Mouse (Mus musculus) left cerebral cortex, postnatal 4 days (tissue): ENCODE results near the gene Mamdc4. TPM values are rescaled to one million over a fixed set of nuclear protein-coding genes. Genes with fewer than 3 reads are reported as not detected.

Source experiments
- DNase-seq: peaks from one replicate; pipeline ENCODE4 v3.0.0-alpha.2; 2022
- intact Hi-C: fragments of 180-260 bp; cut with DNase I; formaldehyde crosslinking; loops from one replicate; pipeline ENCODE4 v1.15.1; 2025
- total RNA-seq, 2 experiments: library from RNA; stranded (reverse); gene quantifications; 2 replicates each; pipeline ENCODE4 v1.2.3; 2021

Mamdc4 gene
- total RNA-seq: 1 to 10 TPM; 1.8 to 2.9 TPM

GRCm38 (mm10) chr2:25574579-25575431, at the start of gene Mamdc4, which contains the start of gene Phpt1:
Gene Mamdc4, minus strand, starts transcription at chr2:25574845.
Gene Phpt1, minus strand, starts transcription at chr2:25575224.
- DNase-seq: peak; percentile 97
- intact Hi-C loops: no loop called here

- DNase-seq: peak; percentile 87
- intact Hi-C loops: no loop called here
Observed at GRCm38 (mm10) chr2:25621229-25622200, 46.9 kb upstream of the Mamdc4 start, which contains the start of gene Tmem141. Gene Tmem141, minus strand, starts transcription at chr2:25622005.

DNA sequence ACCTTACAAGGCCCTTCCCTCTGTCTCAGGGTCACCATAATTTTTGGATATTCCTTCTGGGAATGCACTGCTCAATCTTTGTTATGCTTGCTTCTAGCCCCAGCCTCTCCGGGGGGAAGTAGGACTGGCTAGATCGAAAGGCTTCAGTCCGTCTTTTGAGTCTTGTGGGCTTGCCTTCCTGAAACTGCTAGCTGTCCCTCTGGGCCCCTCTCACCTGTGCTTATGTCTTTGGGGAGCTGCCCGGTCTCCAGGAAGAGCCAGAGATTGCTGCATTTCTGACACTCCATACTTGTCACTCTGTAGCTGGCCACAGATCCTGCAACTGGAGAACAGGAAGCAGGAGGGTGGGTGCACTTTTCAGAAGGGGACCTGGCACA, 46.2 kb upstream of the Mamdc4 start:
- intact Hi-C loops: no loop called here
- no peak for DNase-seq

DNA sequence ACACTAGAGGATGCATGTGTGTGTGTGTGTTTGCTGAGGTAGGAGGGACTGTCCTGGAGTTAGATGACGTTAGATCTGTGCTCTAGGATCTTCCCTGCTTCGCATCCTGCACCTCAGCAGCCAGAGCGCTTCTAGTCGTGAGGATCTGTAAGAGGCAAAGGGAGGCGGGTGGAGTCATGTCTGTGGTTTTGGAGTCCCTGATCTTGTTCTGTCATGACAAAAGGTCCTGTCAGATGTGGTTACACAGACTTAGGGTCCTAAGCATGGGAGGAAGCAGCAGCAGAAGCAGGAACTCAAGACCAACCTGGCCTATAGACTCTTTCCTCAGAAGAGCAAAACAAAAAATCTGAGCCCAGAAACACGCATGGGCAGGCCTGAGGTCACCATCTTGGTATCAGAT, 45.7 kb upstream of the Mamdc4 start:
- no peak for DNase-seq
- intact Hi-C loops: no loop called here

DNA sequence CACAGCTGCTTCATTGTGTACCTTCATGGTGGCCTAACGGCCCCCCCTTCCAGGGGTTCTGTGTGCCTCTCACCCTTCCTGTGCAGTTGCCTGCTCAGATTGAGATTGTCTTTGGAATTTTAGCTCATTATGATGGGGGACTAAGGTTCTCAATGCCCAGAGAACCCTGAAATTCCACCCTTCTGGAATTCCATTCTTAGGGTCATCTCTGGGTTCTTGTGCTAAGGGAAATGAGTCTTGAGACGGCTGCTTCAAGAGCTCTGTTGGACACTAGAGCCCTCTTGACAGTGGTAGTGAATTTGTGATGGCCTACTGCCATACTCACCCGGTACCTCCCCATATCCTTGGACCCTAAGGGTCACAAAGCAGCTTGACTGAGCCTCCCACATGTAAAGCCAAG, 42.9 kb upstream of the Mamdc4 start, which contains the start of gene Ccdc183:
Gene Ccdc183 (minus strand): TSS at position 101 of the 400 bp plus-strand sequence.
- intact Hi-C loops: no loop called here

DNA sequence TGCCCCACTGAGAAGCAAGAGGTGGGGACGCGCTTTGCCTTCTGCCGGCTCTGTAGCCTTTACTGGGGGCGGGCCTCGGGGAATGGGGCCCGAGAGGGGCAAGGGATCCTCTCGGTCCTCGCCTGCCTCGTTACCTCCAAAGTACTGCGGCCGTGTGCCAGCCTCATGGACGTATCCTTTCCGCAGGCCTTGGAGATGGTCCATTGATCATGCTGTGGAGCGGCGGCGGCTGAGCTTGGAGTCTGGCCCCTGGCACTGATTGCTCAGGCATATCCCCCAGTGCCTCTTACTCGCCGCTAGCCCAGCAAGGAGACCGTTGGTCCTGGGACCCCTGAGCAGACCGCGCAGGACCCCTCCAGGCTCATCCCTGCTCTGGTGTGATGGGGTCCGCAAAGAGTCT, 41.8 kb upstream of the Mamdc4 start:
- intact Hi-C loops: no loop called here
- peak; percentile 29 for DNase-seq

More for the DNA sequence above, 42.9 kb upstream of the Mamdc4 start, which contains the start of gene Ccdc183:
- DNase-seq: no peak

- intact Hi-C loops: no loop called here
- DNase-seq: no peak
Observed at GRCm38 (mm10) chr2:25608671-25609070, 34.0 kb upstream of the Mamdc4 start.

DNA sequence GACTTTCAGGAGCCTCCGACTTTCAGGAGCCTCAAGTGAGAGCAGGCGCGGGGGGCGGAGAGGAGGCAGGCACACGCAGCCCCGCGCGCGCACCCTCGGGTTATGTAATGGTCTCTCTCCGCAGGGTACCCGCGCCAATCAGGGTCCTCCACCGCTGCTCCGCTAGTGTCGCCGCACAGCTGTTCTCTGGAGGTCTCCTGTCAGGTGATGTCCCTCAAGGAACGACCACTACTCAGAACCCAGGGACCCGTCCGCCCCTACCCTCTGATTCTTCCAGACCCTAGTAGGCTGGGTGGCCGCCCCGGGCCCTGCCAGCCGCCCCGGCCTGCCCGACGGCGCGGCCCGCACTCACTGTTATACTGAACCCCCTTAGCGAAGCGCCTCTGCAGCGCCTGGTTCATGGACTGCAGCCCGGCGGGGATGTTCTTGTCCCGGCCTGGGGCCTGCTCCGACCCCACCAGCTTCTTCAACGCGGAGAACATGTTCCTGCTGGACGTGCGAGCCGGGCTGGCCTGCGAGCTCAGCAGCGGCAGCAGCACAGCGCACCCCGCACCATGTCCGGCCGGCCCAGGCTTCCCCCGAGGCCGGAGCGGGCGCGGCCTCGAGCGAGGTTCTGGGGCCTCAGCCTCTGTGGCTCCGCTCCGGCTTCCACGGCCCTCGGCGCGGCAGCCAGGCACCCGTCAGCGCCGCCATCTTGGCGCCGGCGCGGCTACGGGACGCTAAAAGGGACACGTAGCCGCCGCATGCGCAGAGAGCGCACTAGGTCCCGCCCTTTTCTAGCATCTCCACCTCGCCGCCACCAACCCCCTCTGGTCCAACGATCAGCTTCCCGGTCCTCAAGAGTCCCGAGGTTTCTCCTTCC, 33.3 kb upstream of the Mamdc4 start, which contains the start of gene Rabl6:
Gene Rabl6 (minus strand): TSS at position 761 of the 862 bp plus-strand sequence.
- intact Hi-C loops: no loop called here

DNA sequence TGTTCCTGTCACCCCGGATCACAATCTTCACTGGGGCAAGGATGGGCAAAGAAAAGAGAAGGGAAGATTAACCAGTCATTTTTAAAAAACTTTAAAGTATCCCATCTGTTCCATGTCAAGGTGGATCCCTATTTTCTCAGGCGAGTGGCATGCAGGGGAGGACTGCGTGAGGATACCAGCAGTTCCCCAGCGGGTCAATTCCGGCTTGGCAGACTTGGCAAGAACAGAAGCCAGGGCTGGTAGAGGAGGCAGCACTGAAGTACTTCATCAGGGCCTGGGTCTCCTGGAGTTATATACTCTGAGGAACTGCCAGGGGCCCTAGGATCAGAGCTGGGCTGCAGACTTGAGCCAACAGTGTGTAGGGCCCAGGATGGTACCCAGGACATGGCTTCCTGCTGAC, 27.9 kb upstream of the Mamdc4 start:
- intact Hi-C loops: no loop called here
- no peak for DNase-seq

More for the DNA sequence above, 33.3 kb upstream of the Mamdc4 start, which contains the start of gene Rabl6:
- DNase-seq: peak; percentile 90

DNA sequence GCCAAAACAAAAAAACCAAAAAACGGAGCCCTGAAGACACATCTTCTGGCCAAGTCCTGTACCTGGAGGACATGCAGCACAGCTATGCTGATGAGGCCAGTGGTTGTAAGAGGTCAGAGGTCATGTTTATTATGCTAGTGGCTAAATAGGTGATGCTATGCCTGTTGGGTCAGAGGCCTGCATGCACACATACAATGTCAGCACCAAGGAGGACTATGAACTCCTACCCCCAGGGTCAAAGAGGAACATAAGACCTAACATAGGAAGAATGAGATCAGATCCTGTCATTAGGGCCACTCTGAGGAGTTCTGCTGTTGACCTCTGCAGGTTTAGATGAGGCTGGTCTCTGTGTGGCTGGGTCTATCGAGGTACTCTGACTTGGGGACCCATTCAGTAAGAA, 25.4 kb upstream of the Mamdc4 start:
- no peak for DNase-seq
- intact Hi-C loops: no loop called here

- intact Hi-C loops: no loop called here
- DNase-seq: no peak
Observed at GRCm38 (mm10) chr2:25598749-25599148, 24.1 kb upstream of the Mamdc4 start.

GRCm38 (mm10) chr2:25596765-25597510, 22.3 kb upstream of the Mamdc4 start:
- intact Hi-C loops: no loop called here
- DNase-seq: no peak

- DNase-seq: peak; percentile 32
- intact Hi-C loops: no loop called here
Observed at GRCm38 (mm10) chr2:25591863-25592262, 17.2 kb upstream of the Mamdc4 start.

DNA sequence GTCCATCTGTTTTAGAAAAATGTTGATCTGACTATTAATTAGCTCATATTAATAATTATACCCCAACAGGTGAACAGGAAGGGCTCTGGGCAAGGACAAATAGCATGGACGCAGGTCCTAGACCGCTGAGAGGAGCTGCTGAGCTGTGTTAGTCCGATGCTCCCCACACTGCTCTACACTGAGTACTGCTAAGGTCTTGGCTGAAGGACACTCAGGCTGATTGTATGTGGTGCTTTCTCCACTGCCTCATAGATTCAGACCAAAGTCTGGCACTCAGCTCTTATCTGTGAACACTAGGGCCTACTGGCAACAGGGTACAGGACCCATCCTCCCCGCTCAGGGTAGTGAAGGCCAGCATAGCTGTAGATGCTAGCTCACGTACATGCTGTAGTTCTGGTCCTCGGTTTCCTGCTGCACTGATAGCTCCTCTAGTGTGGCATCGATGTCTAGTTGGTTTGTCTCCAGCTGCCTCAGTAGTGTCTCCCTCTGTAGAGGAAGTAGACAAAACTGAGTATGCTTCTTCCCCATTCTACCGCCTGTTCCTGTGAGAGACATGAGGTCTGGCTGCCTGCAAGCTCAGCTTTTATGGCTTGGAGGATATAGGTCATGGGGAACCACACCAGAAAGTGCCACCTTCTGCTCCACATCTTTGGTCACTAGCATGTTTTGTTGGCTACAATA, 13.7 kb upstream of the Mamdc4 start:
- intact Hi-C loops: no loop called here
- DNase-seq: no peak

DNA sequence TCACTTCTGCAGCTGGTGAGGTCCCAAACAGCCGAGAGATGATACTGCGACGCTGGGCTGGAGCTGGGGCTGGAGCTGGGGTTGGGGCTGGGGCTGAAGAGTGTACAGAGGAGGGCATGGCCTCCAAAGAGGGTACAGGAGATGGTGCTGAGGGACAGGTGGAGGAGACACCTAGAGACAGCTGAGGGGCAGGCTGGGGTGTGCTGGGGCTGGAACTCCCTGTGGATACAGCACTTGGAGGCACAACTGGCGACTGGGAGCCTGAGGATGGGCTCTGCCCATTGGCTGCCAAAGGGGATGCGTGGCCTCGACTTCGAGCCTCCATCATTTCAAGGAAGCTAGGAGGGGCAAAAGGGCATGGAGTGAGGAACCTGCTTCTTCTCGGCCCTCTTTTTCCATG, 12.6 kb upstream of the Mamdc4 start:
- no peak for DNase-seq
- intact Hi-C loops: no loop called here

DNA sequence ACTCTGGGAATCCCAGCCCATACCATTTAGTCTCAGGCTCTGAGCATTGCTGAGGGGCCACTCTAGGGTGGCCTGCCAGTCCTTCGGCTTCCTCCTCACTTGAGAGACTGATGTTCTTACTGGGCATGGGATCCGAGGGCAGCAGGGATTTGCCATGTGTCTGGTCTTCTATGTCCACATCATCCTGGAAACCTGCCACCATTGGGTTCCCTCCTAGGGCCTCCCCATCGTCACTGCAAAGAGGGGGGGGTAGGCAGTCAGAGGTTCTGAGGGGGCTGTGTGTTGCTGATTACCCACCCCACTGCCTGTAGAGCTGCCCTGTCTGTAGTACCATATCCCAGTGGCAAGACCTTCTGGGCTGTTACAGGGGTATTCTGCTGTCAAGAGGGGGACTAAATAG, 11.0 kb upstream of the Mamdc4 start:
- no peak for DNase-seq
- intact Hi-C loops: no loop called here

DNA sequence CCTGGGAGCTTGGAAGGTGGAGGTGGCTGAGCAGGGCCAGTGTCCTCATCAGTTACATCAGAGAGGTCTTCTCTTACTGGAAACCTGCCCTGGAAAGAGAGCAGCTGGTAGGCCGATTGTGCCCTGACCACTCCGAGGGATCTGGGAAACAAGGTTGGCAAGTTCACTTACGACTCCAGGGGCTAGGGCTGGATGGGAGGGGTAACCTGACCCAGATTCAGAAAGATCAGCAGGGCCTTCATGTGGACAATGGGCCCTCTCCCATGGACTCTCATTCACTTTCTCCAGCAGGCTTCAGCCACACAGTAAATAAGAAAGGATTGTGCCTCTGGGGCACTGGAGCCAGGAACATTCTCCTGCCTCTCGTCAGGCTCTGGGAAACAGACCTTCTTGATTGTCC, 10.2 kb upstream of the Mamdc4 start:
- no peak for DNase-seq
- intact Hi-C loops: no loop called here

DNA sequence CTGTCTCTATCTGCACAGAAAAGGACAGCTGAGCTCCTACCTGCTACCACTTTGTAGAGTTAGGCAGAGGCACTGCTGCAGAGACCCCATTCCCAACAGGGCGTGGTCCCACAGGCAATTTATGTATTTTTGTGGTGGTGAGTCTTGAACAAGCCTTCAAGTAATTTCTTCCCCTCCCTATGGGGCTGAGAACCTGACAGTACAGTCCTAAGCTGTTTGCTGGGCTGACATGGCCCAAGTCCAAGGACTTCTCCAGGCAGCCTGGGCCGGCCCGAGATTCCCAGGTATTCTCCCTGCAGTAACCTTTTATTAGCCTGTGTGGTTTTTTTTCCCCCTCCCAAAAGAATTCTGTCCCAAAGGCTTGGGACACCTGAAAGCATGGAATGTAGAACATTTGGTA, 9.5 kb upstream of the Mamdc4 start:
- no peak for DNase-seq
- intact Hi-C loops: no loop called here

DNA sequence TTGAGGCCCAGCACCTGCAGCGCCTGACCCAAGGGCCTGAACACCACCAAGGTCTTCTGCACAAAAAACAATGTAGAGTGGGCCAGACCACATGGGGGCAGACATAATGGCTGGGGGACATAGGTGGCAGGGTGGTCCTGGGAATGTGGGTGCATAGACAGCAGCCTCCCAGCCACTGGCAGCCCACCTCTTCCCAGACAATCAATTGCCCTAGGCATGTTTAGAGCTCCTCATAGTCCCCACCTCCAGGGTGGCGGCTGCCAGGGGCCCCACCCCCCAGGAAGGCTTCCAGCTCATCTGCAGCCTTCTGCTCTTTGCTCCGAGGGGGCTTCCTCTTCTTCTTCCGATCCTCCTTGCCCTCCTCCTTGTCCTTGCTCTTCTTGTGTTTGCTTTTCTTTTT, 8.9 kb upstream of the Mamdc4 start:
- intact Hi-C loops: no loop called here
- DNase-seq: peak; percentile 34
